Mouse (Mus musculus) naive thymus-derived CD4-positive, alpha-beta T cell, adult 5 months (primary cell): ENCODE measurements around the gene Olfr1008. TPM values are rescaled to one million over a fixed set of nuclear protein-coding genes. Genes with fewer than 3 reads are reported as not detected.

Experiments used
- polyA plus RNA-seq: library from polyadenylated mRNA; unstranded; fragments of 100-300 nt; shearing (Covaris generic); gene quantifications from one replicate; pipeline ENCODE4 v1.2.1, GENCODE M21; 2017

Gene Olfr1008
- not detected for polyA plus RNA-seq

DNA sequence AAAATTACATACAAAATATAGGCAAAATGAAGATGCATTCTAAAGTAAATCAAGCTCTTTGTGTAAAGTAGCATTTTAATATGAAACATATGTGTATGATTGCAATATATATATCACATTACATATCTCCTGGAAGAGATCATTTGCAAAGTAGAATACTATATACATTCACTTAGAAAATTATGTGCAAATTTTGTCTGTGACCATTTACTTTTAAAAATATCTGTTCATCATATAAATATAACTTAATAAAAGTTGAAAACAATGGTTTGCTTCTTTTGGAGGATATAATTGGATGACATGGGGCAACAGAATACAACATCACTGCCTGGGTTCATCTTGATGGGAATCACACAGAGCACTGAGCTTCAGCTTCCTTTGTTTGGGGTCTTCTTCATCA, at the start of gene Olfr1008:
Gene Olfr1008, plus strand, starts transcription at position 301 of the 400 bp plus-strand sequence.

DNA sequence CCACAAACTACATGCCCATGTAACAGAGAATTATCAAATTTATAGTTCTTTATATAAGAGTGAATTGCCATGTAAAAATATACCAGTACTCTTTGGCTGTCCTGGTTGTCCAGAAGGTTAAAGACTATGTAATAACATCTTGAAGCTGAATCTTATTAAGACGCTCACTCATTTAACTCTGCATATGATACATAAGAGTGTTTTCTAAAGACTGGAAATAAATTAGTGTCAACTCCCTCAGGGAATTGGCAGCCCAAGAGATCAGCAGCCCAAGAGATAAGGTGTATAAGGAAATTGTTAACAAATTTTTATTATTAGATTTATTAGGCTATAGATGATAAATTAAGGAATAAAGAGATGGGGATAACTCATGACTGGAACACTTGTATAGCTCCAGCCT, 38.6 kb upstream of the Olfr1008 start, which contains the start of gene Olfr1002:
Gene Olfr1002, minus strand, starts transcription at position 101 of the 400 bp plus-strand sequence.

DNA sequence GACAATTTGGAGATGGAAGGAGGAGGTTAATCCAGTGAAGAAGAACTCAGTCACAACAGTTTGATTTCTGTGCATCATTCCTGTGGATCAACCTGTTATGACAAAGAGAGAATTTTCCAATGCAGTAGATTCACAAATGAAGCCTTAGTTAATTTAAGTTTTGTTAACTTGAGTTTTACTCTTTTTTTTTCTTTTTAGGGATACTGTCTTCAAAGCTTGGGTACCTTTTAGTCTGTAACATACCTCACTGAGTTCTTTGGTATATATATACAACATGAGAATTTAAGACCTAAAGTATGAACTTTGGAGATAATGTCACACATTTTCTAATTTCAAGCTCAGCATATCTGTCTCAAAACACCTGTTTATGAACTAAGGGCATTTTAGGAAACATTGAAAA, 24.9 kb upstream of the Olfr1008 start, which contains the start of gene Olfr154:
Gene Olfr154, minus strand, starts transcription at position 101 of the 400 bp plus-strand sequence.

DNA sequence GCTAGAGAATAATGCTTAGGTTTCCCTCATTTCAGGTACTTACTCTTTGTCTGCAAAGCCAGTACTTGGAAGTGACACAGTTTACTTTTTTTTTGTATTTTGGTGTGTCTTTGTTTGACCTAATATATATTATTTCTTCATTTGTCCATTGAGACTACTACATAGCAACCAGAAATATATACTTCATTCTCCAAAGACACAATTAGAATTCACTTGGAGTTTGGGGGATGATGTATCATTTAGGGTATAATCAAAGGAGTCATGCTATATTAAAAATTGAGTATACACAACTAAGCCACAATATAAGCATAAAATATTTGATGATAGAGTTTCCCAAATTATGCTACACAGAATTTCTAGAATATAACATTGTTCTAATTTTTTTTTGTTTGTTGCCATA, 10.6 kb upstream of the Olfr1008 start, which contains the start of gene Olfr1006:
Gene Olfr1006, minus strand, starts transcription at position 101 of the 400 bp plus-strand sequence.

DNA sequence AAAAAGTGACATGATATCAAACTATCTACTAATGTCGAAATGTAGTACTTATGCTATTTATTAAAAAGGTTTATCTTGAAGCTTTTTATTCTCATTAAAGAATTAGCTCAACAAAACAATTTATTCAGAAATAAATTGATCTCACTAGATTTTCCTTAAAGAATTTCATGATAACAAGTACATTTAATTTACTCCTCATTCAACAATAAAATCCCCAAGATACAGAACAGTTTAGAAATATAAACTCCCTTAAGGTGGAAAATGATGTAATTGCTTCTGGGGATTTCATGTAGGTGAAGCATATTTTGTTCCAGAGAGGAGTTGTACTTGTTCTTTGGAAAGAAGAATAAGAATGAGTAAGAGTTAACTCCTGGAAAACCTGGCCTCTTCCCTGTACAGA, 25.9 kb downstream of the Olfr1008 start, which contains the start of gene Olfr1009:
Gene Olfr1009, plus strand, starts transcription at position 301 of the 400 bp plus-strand sequence.

Other genes starting within 250 kb of the Olfr1008 start
- gene Olfr995, start 245.8 kb upstream of the Olfr1008 start, polyA plus RNA-seq = 0.20 TPM
- not detected for gene 4833423E24Rik, start 170.4 kb upstream of the Olfr1008 start, polyA plus RNA-seq
- not detected for gene Olfr996, start 110.2 kb upstream of the Olfr1008 start, polyA plus RNA-seq
- not detected for gene Olfr998, start 100.5 kb upstream of the Olfr1008 start, polyA plus RNA-seq
- gene Olfr1000, start 77.5 kb upstream of the Olfr1008 start, polyA plus RNA-seq = not detected
- gene Olfr1002, start 38.7 kb upstream of the Olfr1008 start, polyA plus RNA-seq = not detected
- gene Olfr154, start 25.0 kb upstream of the Olfr1008 start, polyA plus RNA-seq = not detected
- not detected for gene Olfr1006, start 10.7 kb upstream of the Olfr1008 start, polyA plus RNA-seq
- gene Olfr1009, start 26.0 kb downstream of the Olfr1008 start, polyA plus RNA-seq = not detected
- gene Olfr1012, start 73.3 kb downstream of the Olfr1008 start, polyA plus RNA-seq = not detected
- gene Olfr1013, start 77.7 kb downstream of the Olfr1008 start, polyA plus RNA-seq = not detected
- gene Olfr1014, start 83.3 kb downstream of the Olfr1008 start, polyA plus RNA-seq = not detected
- gene Olfr1015, start 92.6 kb downstream of the Olfr1008 start, polyA plus RNA-seq = not detected
- gene Olfr1016, start 113.1 kb downstream of the Olfr1008 start, polyA plus RNA-seq = not detected
- not detected for gene Olfr1018, start 129.0 kb downstream of the Olfr1008 start, polyA plus RNA-seq
- gene Olfr1019, start 156.1 kb downstream of the Olfr1008 start, polyA plus RNA-seq = not detected
- gene Olfr1020, start 157.6 kb downstream of the Olfr1008 start, polyA plus RNA-seq = not detected
- not detected for gene Olfr1022, start 179.2 kb downstream of the Olfr1008 start, polyA plus RNA-seq
- not detected for gene Olfr1023, start 196.2 kb downstream of the Olfr1008 start, polyA plus RNA-seq
- not detected for gene Olfr1024, start 215.6 kb downstream of the Olfr1008 start, polyA plus RNA-seq
- not detected for gene Olfr1025-ps1, start 225.8 kb downstream of the Olfr1008 start, polyA plus RNA-seq
- gene Olfr1026, start 232.1 kb downstream of the Olfr1008 start, polyA plus RNA-seq = not detected